Mouse (Mus musculus): ENCODE results near the gene Riiad1.

GRCm38 (mm10) chr3:94526731-94527130 lies 46.6 kb upstream of the Riiad1 start:
- no peak for TF ChIP-seq TBP (conservative IDR thresholded peaks at IDR 0.05; ENCODE audit: low read depth, low read length)
- no peak for TF ChIP-seq EP300 (IDR thresholded peaks at IDR 0.05; ENCODE audit: low read length)
- TF ChIP-seq ZNF384 (IDR thresholded peaks at IDR 0.05; ENCODE audit: low read depth, low read length): no peak
- no peak for TF ChIP-seq ZMIZ1 (IDR thresholded peaks at IDR 0.05; ENCODE audit: low read depth, low read length)
- no peak for TF ChIP-seq ZKSCAN1 (IDR thresholded peaks at IDR 0.05; ENCODE audit: borderline replicate concordance, low read depth, low read length)
- TF ChIP-seq CTCF (conservative IDR thresholded peaks at IDR 0.05 in 1 of 2, IDR thresholded peaks at IDR 0.05 in 1 of 2; ENCODE audit: low read depth in 2 of 2, low read length in 2 of 2): no peak
- TF ChIP-seq MAFK (IDR thresholded peaks at IDR 0.05; ENCODE audit: insufficient replicate concordance, low read length): no peak
- no peak for TF ChIP-seq CHD1 (IDR thresholded peaks at IDR 0.05; ENCODE audit: low read depth, low read length)
